8 mouse cellular contexts compared by ENCODE assay signal in the genomic region with DNA sequence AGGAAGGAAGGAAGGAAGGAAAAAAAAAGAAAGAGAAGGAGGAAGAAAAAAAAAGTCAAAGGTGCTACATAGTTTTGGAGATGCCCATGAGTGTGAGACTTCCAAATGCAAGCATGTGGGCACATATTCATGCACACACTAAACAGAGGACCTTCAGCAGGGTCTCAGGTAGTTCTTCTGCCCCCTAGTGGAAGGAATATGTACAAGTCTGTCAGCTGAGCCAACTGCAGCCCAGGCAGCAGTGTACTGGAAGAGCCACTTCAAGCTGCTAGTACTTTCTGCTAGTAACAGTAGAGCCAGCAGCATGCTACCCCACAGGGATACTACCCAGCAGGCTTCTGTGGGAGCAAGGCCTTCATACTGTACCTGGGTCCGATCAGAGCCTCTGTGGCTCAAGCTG. TPM values are rescaled to one million over a fixed set of nuclear protein-coding genes. Genes with fewer than 3 reads are reported as not detected.
DNase-seq lines count a peak whose midpoint lies in the region; ATAC-seq lines count a peak whose summit lies in the region.

No protein-coding gene starts in this region.

- H3K4me3 ChIP-seq in embryonic facial prominence, embryonic 10.5 days = no peak overlapping the region
- H3K4me3 ChIP-seq in hindbrain, embryonic 12.5 days = no peak overlapping the region

- no peak overlapping the region for H3K27ac ChIP-seq in embryonic facial prominence, embryonic 10.5 days (replicated peaks)
- H3K27ac ChIP-seq in hindbrain, embryonic 12.5 days = no peak overlapping the region

- no peak overlapping the region for H3K4me2 ChIP-seq in hindbrain, embryonic 12.5 days (replicated peaks)

- ATAC-seq in frontal cortex, adult (ENCODE audit: low TSS enrichment) = peak; percentile 90
- ATAC-seq in hindbrain, embryonic 12.5 days (ENCODE audit: low FRiP score) = peak; percentile 66; the same call in 1 of the 2 replicates

- no peak overlapping the region for H3K9ac ChIP-seq in hindbrain, embryonic 12.5 days

- H3K36me3 ChIP-seq in embryonic facial prominence, embryonic 10.5 days (replicated peaks) = peaks cover 40% of the 10 kb centered on the region
- H3K36me3 ChIP-seq in hindbrain, embryonic 12.5 days = peaks cover 19% of the 10 kb centered on the region

- DNase-seq in frontal cortex, postnatal 25 days (ENCODE audit: low spot score in 2 of 2) = no peak
- DNase-seq in adrenal gland, postnatal 14 days = peak; percentile 44
- DNase-seq in embryonic facial prominence, embryonic 10.5 days (ENCODE audit: low spot score) = peak; percentile 44
- DNase-seq in left cerebral cortex, adult 18-20 months (ENCODE audit: low spot score in 2 of 2) = peak; percentile 36 to 37
- DNase-seq in mesoderm, embryonic 11.5 days (ENCODE audit: low read depth, low spot score) = peak; percentile 78
- DNase-seq in thymus, postnatal 0 days (ENCODE audit: low spot score) = peak; percentile 79

- no peaks in the 10 kb centered on the region for H3K27me3 ChIP-seq in embryonic facial prominence, embryonic 10.5 days (replicated peaks; ENCODE audit: low read depth, poor library complexity, severe bottlenecking)
- H3K27me3 ChIP-seq in hindbrain, embryonic 12.5 days = no peaks in the 10 kb centered on the region

- 57% methylated on average over 1 of the region's 1 CpGs for WGBS in embryonic facial prominence, embryonic 10.5 days
- 72% methylated on average over 1 of the region's 1 CpGs for WGBS in hindbrain, embryonic 12.5 days

- H3K9me3 ChIP-seq in embryonic facial prominence, embryonic 10.5 days = no peaks in the 10 kb centered on the region
- no peaks in the 10 kb centered on the region for H3K9me3 ChIP-seq in hindbrain, embryonic 12.5 days (replicated peaks)

- H3K4me1 ChIP-seq in embryonic facial prominence, embryonic 10.5 days = no peaks in the 10 kb centered on the region
- H3K4me1 ChIP-seq in hindbrain, embryonic 12.5 days = no peaks in the 10 kb centered on the region

RNA-seq across cellular contexts. Expression of a gene that starts 9.5 kb away (rescaled TPM):
- 18.6 and 19.0 TPM in 2 replicates for total RNA-seq in adrenal gland, postnatal 14 days (2021)
- 15.7 and 18.1 TPM in 2 replicates for polyA plus RNA-seq in embryonic facial prominence, embryonic 10.5 days (2016; fragmentation: Nextera tagmentation; extraction: Ambion mirVana)
- 19.6 and 20.3 TPM in 2 replicates for polyA plus RNA-seq in hindbrain, embryonic 12.5 days (2016; fragmentation: Nextera tagmentation; extraction: Ambion mirVana)
- 10 to 100 TPM; 20.5 to 23.1 TPM for total RNA-seq in left cerebral cortex, adult 18-20 months (2021)
- 15.2 and 15.3 TPM in 2 replicates for polyA plus RNA-seq in thymus, postnatal 0 days (2015; fragmentation: Nextera tagmentation; extraction: Ambion mirVana)

RNA-seq across cellular contexts. Expression of a gene that starts 19.7 kb away (rescaled TPM):
- 0.30 TPM in 1 of 2 replicates, not detected in the other for total RNA-seq in adrenal gland, postnatal 14 days (2021)
- polyA plus RNA-seq in embryonic facial prominence, embryonic 10.5 days (2016; fragmentation: Nextera tagmentation; extraction: Ambion mirVana) = 2.6 and 3.5 TPM in 2 replicates
- 8.7 and 12.0 TPM in 2 replicates for polyA plus RNA-seq in hindbrain, embryonic 12.5 days (2016; fragmentation: Nextera tagmentation; extraction: Ambion mirVana)
- under 1 TPM in 1 of 2 experiments, not detected in 1; 0.40 TPM for total RNA-seq in left cerebral cortex, adult 18-20 months (2021)
- 0.17 and 0.22 TPM in 2 replicates for polyA plus RNA-seq in thymus, postnatal 0 days (2015; fragmentation: Nextera tagmentation; extraction: Ambion mirVana)

Comparison
In these comparisons a context has a peak if more than half of its experiments do, and no peak if none do; other contexts are left out.
1. DNase-seq: peak in adrenal gland, postnatal 14 days (single experiment), embryonic facial prominence, embryonic 10.5 days (single experiment), left cerebral cortex, adult 18-20 months (2 of 2), mesoderm, embryonic 11.5 days (single experiment) and thymus, postnatal 0 days (single experiment); none in frontal cortex, postnatal 25 days (0 of 2).